Mouse (Mus musculus) heart, adult 2 months (tissue): Measurements from ENCODE around the gene Net1.
A peak's percentile ranks its signal among the peaks of the same experiment; 100 is the strongest.

Source experiments
- CTCF ChIP-seq: fragments of 200-600 bp; IDR thresholded peaks from 2 replicates; pipeline ENCODE4 v1.8.1; 2022; ENCODE audit warnings: antibody characterized with exemption, mild to moderate bottlenecking, moderate library complexity
- EP300 ChIP-seq: fragments of 200-500 bp; IDR thresholded peaks from 2 replicates; pipeline ENCODE4 v1.6.1; 2011; ENCODE audit warnings: low read depth, low read length, control low read depth; ENCODE audit not compliant: insufficient read depth
- POLR2A ChIP-seq: fragments of 200-500 bp; IDR thresholded peaks from 2 replicates; pipeline ENCODE4 v1.6.1; 2011; ENCODE audit warnings: mild to moderate bottlenecking, low read depth, low read length, control low read depth; ENCODE audit not compliant: insufficient read depth

GRCm38 (mm10) chr13:3893126-3893734 lies 24.8 kb downstream of the Net1 start:
- TF ChIP-seq CTCF, result peak; percentile 21; the same call in 1 of the 2 replicates
- peak; percentile 93 for TF ChIP-seq POLR2A
- no peak for TF ChIP-seq EP300
